Mouse (Mus musculus) G1E (cell line): ENCODE measurements around the gene Hist1h4m. TPM values are rescaled to one million over a fixed set of nuclear protein-coding genes. Genes with fewer than 3 reads are reported as not detected.
"Not testable (repeated sequence)": the region's sequence is repeated elsewhere in the genome, so short reads cannot be mapped to it uniquely, and the experiment has no call there.

Source experiments
- ATAC-seq: 2 replicates; pipeline ENCODE4 v1.8.0; 2016; ENCODE audit warnings: mild to moderate bottlenecking; ENCODE audit not compliant: insufficient number of reproducible peaks, poor library complexity, low FRiP score, severe bottlenecking; ENCODE audit errors: extremely low read depth
- DNase-seq: peaks from one replicate; pipeline ENCODE4 v3.0.0; 2012; ENCODE audit warnings: low spot score
- H3K27me3 ChIP-seq: 2 replicates; pipeline ENCODE4 v1.6.1; 2012; ENCODE audit warnings: mild to moderate bottlenecking, low read length, inconsistent platforms; ENCODE audit not compliant: insufficient read depth
- H3K36me3 ChIP-seq: replicated peaks from 2 replicates; pipeline ENCODE3; 2012; ENCODE audit warnings: mild to moderate bottlenecking, inconsistent platforms
- H3K4me1 ChIP-seq: 2 replicates; pipeline ENCODE4 v1.6.1; 2012; ENCODE audit warnings: low read depth, low read length, inconsistent platforms, mixed read lengths; ENCODE audit not compliant: insufficient read depth
- H3K4me3 ChIP-seq: 2 replicates; pipeline ENCODE4 v1.5.1; 2012; ENCODE audit warnings: low read depth, mild to moderate bottlenecking, inconsistent platforms, low read length, moderate library complexity, mixed read lengths
- H3K9me3 ChIP-seq: replicated peaks from 2 replicates; pipeline ENCODE4 v1.6.1; 2012; ENCODE audit warnings: inconsistent platforms
- CTCF ChIP-seq: IDR thresholded peaks from 2 replicates; pipeline ENCODE4 v1.5.1; 2012; ENCODE audit warnings: low read depth, low read length, inconsistent platforms, mixed read lengths
- GATA1 ChIP-seq: IDR thresholded peaks from 2 replicates; pipeline ENCODE4 v1.6.1; 2012; ENCODE audit warnings: borderline replicate concordance, low read length, inconsistent platforms, mixed read lengths
- GATA2 ChIP-seq: IDR thresholded peaks from 2 replicates; pipeline ENCODE4 v1.6.1; 2012; ENCODE audit warnings: low read depth, low read length, inconsistent platforms, borderline replicate concordance
- POLR2AphosphoS5 ChIP-seq: IDR thresholded peaks from 2 replicates; pipeline ENCODE4 v1.6.1; 2012; ENCODE audit warnings: low read depth, low read length, inconsistent platforms; ENCODE audit not compliant: insufficient replicate concordance
- TAL1 ChIP-seq: conservative IDR thresholded peaks from 2 replicates; pipeline ENCODE4 v1.6.1; 2012; ENCODE audit warnings: low read depth, low read length, inconsistent platforms, mixed read lengths
- polyA plus RNA-seq: library from polyadenylated mRNA; stranded (reverse); fragments of >175 nt; gene quantifications from 2 replicates; pipeline ENCODE4 v1.2.3, GENCODE M21; 2012
- total RNA-seq, 2 experiments: library from RNA; stranded (forward) in 1 of 2; stranded (reverse) in 1 of 2; fragments of 200-1000 nt in 1 of 2; fragments of >200 nt in 1 of 2; fragmentation: Nextera tagmentation in 1 of 2; gene quantifications; 2 replicates each; pipeline ENCODE4 v1.2.3; 2014 to 2017

Gene Hist1h4m
- 95.2 and 203 TPM in 2 replicates for total RNA-seq (2014; fragmentation: Nextera tagmentation)
- 16.8 and 94.6 TPM in 2 replicates for total RNA-seq (2017)
- polyA plus RNA-seq = 35.5 TPM in 1 of 2 replicates, not detected in the other

DNA sequence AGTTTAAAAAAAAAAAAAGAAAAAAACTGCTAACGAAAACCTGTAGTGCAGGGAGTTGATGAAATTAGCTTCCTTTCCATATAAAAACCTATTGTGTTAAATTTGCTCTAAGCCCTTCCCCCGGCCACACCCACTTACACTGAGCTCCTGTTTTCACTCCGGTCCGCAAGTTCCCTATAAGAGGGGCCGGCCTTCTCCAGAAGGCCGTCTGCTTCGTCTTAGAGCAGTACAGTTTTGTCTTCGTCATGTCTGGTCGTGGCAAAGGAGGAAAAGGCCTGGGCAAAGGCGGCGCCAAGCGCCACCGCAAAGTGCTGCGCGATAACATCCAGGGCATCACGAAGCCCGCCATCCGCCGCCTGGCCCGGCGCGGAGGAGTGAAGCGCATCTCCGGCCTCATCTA is at the start of gene Hist1h4m:
Gene Hist1h4m, plus strand, starts transcription at position 208 of the 400 bp plus-strand sequence.
- H3K4me3 ChIP-seq, H3K4me1 ChIP-seq, H3K27me3 ChIP-seq, H3K36me3 ChIP-seq, H3K9me3 ChIP-seq, DNase-seq: not testable (repeated sequence)
- peak; percentile 29 for ATAC-seq

- Histone ChIP-seq H3K4me3 (peak overlapping the region; percentile 73), H3K9me3 (no peaks in the 10 kb centered on the region), H3K4me1 (peaks cover 19% of the 10 kb centered on the region), H3K27me3 (no peaks in the 10 kb centered on the region), H3K36me3 (no peaks in the 10 kb centered on the region)
- DNase-seq (peak; percentile 58), ATAC-seq (peak; percentile 64)
- peak; percentile 100 for TF ChIP-seq POLR2AphosphoS5
- no peak for TF ChIP-seq GATA1
Measured at GRCm38 (mm10) chr13:21778814-21779766, 32.5 kb upstream of the Hist1h4m start.

DNA sequence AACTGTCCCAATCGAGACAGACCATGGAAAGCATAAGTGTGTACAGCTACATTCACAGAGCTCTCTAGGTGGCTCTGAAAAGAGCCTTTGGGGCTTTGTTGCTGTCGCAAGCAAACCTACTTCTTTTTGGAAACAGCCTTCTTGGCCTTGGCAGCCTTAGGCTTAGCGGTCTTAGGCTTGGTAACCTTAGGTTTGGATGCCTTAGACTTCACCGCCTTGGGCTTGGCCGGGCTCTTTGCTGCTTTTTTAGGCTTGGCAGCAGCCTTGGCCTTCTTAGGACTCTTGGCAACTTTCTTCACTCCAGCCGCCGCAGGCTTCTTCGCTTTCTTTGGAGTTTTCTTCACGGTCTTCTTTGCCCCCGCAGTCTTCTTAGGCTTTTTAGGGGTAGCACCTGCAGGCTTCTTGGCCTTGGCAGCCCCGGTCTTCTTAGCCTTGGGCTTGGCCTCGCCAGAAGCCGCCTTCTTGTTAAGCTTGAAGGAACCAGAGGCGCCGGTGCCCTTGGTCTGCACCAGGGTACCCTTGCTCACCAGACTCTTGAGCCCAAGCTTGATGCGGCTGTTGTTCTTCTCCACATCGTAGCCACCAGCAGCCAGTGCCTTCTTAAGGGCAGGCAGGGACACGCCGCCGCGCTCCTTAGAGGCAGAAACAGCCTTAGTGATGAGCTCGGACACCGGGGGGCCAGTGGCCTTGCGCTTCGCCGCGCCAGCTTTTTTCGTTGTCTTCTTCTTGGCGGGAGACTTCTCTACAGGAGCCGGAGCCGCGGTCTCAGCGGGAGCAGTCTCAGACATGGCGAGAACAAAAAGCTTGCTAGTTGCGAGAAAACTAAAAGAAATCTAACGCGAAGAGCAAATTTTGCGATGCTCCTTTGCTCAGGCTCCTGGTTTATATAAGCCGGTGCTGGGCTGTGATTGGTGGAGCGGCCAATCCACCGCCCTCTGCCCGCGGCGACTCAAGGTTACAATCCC is 31.5 kb upstream of the Hist1h4m start, which contains the start of gene Hist1h1b:
Gene Hist1h1b, minus strand, starts transcription at position 859 of the 965 bp plus-strand sequence.
- DNase-seq (peak; percentile 68), ATAC-seq (peak; percentile 32)
- Histone ChIP-seq H3K4me3 (peak within 1 kb of the TSS; percentile 73), H3K9me3 (no peaks in the 10 kb centered on the region), H3K4me1 (peaks cover 22% of the 10 kb centered on the region), H3K36me3 (no peaks in the 10 kb centered on the region), H3K27me3 (no peaks in the 10 kb centered on the region)
- TF ChIP-seq POLR2AphosphoS5 (peak; percentile 95), GATA1 (no peak)

DNA sequence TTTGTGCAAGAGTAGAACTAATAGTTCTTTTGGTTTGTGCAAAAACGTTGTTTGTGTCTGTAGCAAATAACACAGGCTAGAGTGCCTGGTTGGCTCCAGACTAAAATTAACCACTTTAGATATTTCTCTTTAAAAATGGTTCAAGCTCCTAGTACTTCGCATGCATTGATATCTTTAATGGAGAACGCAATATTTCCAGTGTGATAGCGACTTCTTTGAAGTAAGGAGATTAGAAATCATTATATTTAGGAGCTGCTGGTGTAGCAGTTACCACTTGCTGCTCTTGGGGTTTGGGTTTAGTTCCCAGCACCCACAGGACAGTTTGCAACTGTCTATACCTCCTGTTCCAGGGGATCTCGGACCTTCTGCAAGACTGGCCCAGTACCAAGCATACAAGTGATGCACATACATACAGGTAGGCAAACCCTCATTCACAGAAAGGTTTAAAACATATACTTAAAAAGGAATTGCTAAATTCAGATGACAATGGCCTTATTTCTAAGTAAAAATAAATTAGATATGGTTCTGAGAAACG is 30.5 kb upstream of the Hist1h4m start:
- TF ChIP-seq TAL1 = no peak
- no peak for TF ChIP-seq GATA1
- no peak for TF ChIP-seq CTCF
- no peak for TF ChIP-seq POLR2AphosphoS5
- TF ChIP-seq GATA2 = no peak
- Histone ChIP-seq H3K27me3 (no peaks in the 10 kb centered on the region), H3K9me3 (no peaks in the 10 kb centered on the region), H3K4me1 (peaks cover 25% of the 10 kb centered on the region), H3K36me3 (no peaks in the 10 kb centered on the region), H3K4me3 (no peak overlapping the region; the same call in 1 of the 2 replicates)
- no peak for ATAC-seq
- no peak for DNase-seq

DNA sequence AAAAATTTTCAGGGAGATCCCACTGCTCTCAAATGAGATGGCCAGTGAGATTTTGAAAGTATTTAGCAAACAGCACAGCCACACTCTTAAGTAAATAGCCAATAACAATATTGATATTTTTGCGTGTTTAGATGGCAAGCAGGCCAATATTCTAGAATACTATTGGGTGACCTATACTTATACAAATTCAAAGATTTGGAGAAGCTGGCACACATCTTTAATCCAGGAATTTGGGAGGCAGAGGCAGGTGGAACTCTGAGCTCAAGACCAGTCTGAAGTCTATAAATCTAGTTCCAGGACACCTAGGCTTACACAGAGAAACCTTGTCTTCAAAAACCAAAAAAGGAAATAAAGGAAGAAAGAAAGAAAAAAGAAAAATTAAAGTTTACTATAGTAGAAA is 29.9 kb upstream of the Hist1h4m start:
- no peak overlapping the region for H3K4me3 ChIP-seq
- DNase-seq (no peak), ATAC-seq (no peak)
- no peaks in the 10 kb centered on the region for H3K9me3 ChIP-seq
- peaks cover 23% of the 10 kb centered on the region for H3K4me1 ChIP-seq
- TF ChIP-seq POLR2AphosphoS5 (0 out of 2 replicates have a peak, but pooled peaks have one; percentile 27), CTCF (no peak)
- H3K27me3 ChIP-seq = no peaks in the 10 kb centered on the region
- no peaks in the 10 kb centered on the region for H3K36me3 ChIP-seq
